Mouse (Mus musculus) embryonic facial prominence, embryonic 14.5 days (tissue): ENCODE measurements at regions not wholly inside any gene's neighbourhood (a gene's known extent, or its start where the extent isn't known, plus 50 kb on each side); places are given as distances from the start of the nearest gene placed in this dataset.
"Not testable (repeated sequence)": the region's sequence is repeated elsewhere in the genome, so short reads cannot be mapped to it uniquely, and the experiment has no call there.

ENCODE experiments used
- ATAC-seq: fragments of 200-750 bp; cut with Nextera tagmentation; 2 replicates; pipeline ENCODE4 v1.8.0; 2017; ENCODE audit warnings: low read depth, moderate number of reproducible peaks, moderate TSS enrichment
- DNase-seq: peaks from one replicate; pipeline ENCODE4 v3.0.0-alpha.2; 2015; ENCODE audit warnings: low spot score
- H3K27ac ChIP-seq: fragments of 300-500 bp; sonication (generic); replicated peaks from 2 replicates; pipeline ENCODE4 v1.5.1; 2014; ENCODE audit warnings: low read depth, mild to moderate bottlenecking, low read length, moderate library complexity
- H3K27me3 ChIP-seq: fragments of 300-500 bp; sonication (generic); replicated peaks from 2 replicates; pipeline ENCODE4 v1.6.1; 2014; ENCODE audit warnings: low read length; ENCODE audit not compliant: control insufficient read depth, insufficient read depth
- H3K36me3 ChIP-seq: fragments of 300-500 bp; sonication (generic); 2 replicates; pipeline ENCODE4 v1.6.1; 2014; ENCODE audit warnings: low read length, mixed read lengths; ENCODE audit not compliant: control insufficient read depth, insufficient read depth
- H3K4me1 ChIP-seq: fragments of 300-500 bp; sonication (generic); 2 replicates; pipeline ENCODE4 v1.6.1; 2014; ENCODE audit warnings: antibody characterized with exemption, low read length; ENCODE audit not compliant: control insufficient read depth, insufficient read depth
- H3K4me2 ChIP-seq: fragments of 300-500 bp; sonication (generic); 2 replicates; pipeline ENCODE4 v1.6.1; 2014; ENCODE audit warnings: low read depth, mild to moderate bottlenecking, low read length, moderate library complexity, mixed read lengths
- H3K4me3 ChIP-seq: fragments of 300-500 bp; sonication (generic); 2 replicates; pipeline ENCODE4 v1.5.1; 2014; ENCODE audit warnings: low read depth, mild to moderate bottlenecking, low read length
- H3K9ac ChIP-seq: fragments of 300-500 bp; sonication (generic); 2 replicates; pipeline ENCODE4 v1.6.1; 2014; ENCODE audit warnings: low read depth, mild to moderate bottlenecking, low read length, moderate library complexity, mixed read lengths
- H3K9me3 ChIP-seq: fragments of 300-500 bp; sonication (generic); 2 replicates; pipeline ENCODE4 v1.6.1; 2016; ENCODE audit warnings: low read length; ENCODE audit not compliant: control insufficient read depth
- WGBS: fragments of 180-500 bp; shearing (Covaris S2); extraction: QIAGEN DNeasy Blood & Tissue Kit; methylation state at CpG from one replicate; pipeline ENCODE4 v1.1.7; 2014; 5-methylcytosine and 5-hydroxymethylcytosine counted together

- WGBS = 84% methylated on average over 4 of the region's 4 CpGs
Observed at GRCm38 (mm10) chr17:62171532-62171931, 709.6 kb downstream of the Efna5 start.

GRCm38 (mm10) chr17:62161457-62161856, 719.7 kb downstream of the Efna5 start:
- no peaks in the 10 kb centered on the region for H3K36me3 ChIP-seq
- no peaks in the 10 kb centered on the region for H3K27me3 ChIP-seq
- no peaks in the 10 kb centered on the region for H3K9me3 ChIP-seq
- no peaks in the 10 kb centered on the region for H3K4me1 ChIP-seq
- DNase-seq = no peak
- H3K27ac ChIP-seq = no peak overlapping the region
- 88% methylated on average over 1 of the region's 1 CpGs for WGBS
- no peak overlapping the region for H3K4me2 ChIP-seq
- H3K9ac ChIP-seq = no peak overlapping the region
- no peak for ATAC-seq
- no peak overlapping the region for H3K4me3 ChIP-seq

More at GRCm38 (mm10) chr17:62171532-62171931, 709.6 kb downstream of the Efna5 start:
- DNase-seq = no peak
- H3K9me3 ChIP-seq = no peaks in the 10 kb centered on the region
- H3K4me2 ChIP-seq = no peak overlapping the region
- H3K27ac ChIP-seq = no peak overlapping the region
- ATAC-seq = no peak
- no peaks in the 10 kb centered on the region for H3K4me1 ChIP-seq
- no peaks in the 10 kb centered on the region for H3K27me3 ChIP-seq
- no peak overlapping the region for H3K9ac ChIP-seq
- no peaks in the 10 kb centered on the region for H3K36me3 ChIP-seq
- H3K4me3 ChIP-seq = no peak overlapping the region

GRCm38 (mm10) chr17:62160301-62160700, 720.8 kb downstream of the Efna5 start:
- 60% methylated on average over 2 of the region's 2 CpGs for WGBS
- Histone ChIP-seq H3K4me1 (no peaks in the 10 kb centered on the region), H3K9me3 (no peaks in the 10 kb centered on the region), H3K36me3 (no peaks in the 10 kb centered on the region), H3K4me3 (no peak overlapping the region), H3K27ac (no peak overlapping the region), H3K27me3 (no peaks in the 10 kb centered on the region), H3K4me2 (no peak overlapping the region), H3K9ac (no peak overlapping the region)
- ATAC-seq = no peak
- no peak for DNase-seq

- no peak overlapping the region for H3K4me3 ChIP-seq
- ATAC-seq = no peak
- H3K27me3 ChIP-seq = no peaks in the 10 kb centered on the region
- no peaks in the 10 kb centered on the region for H3K4me1 ChIP-seq
- no peak overlapping the region for H3K27ac ChIP-seq
- 89% methylated on average over 3 of the region's 3 CpGs for WGBS
- no peaks in the 10 kb centered on the region for H3K36me3 ChIP-seq
- no peak overlapping the region for H3K4me2 ChIP-seq
- H3K9me3 ChIP-seq = no peaks in the 10 kb centered on the region
- H3K9ac ChIP-seq = no peak overlapping the region
- DNase-seq = no peak
Observed at GRCm38 (mm10) chr17:62135050-62135449, 746.1 kb downstream of the Efna5 start.

GRCm38 (mm10) chr17:62111703-62112102, 769.4 kb downstream of the Efna5 start:
- 96% methylated on average over 3 of the region's 3 CpGs for WGBS
- not testable (repeated sequence) for H3K4me1 ChIP-seq, H3K36me3 ChIP-seq, H3K4me3 ChIP-seq, H3K27ac ChIP-seq, H3K4me2 ChIP-seq, DNase-seq, H3K9ac ChIP-seq, H3K27me3 ChIP-seq, H3K9me3 ChIP-seq, ATAC-seq

- Histone ChIP-seq H3K36me3 (no peaks in the 10 kb centered on the region), H3K9me3 (no peaks in the 10 kb centered on the region), H3K27ac (no peak overlapping the region), H3K4me2 (no peak overlapping the region), H3K9ac (no peak overlapping the region), H3K4me3 (no peak overlapping the region), H3K4me1 (no peaks in the 10 kb centered on the region), H3K27me3 (no peaks in the 10 kb centered on the region)
- DNase-seq (no peak), ATAC-seq (no peak)
Observed at GRCm38 (mm10) chr17:62109052-62109451, 772.1 kb downstream of the Efna5 start.

GRCm38 (mm10) chr17:62083281-62083680, 797.8 kb downstream of the Efna5 start:
- Histone ChIP-seq H3K27me3 (no peaks in the 10 kb centered on the region), H3K4me2 (no peak overlapping the region), H3K9ac (no peak overlapping the region), H3K9me3 (no peaks in the 10 kb centered on the region), H3K4me1 (no peaks in the 10 kb centered on the region), H3K27ac (no peak overlapping the region), H3K36me3 (no peaks in the 10 kb centered on the region), H3K4me3 (no peak overlapping the region)
- ATAC-seq (no peak), DNase-seq (no peak)
- 56% methylated on average over 4 of the region's 4 CpGs for WGBS

- H3K4me3 ChIP-seq = no peak overlapping the region
- WGBS = 80% methylated on average over 7 of the region's 7 CpGs
- no peak for DNase-seq
- no peaks in the 10 kb centered on the region for H3K9me3 ChIP-seq
- no peaks in the 10 kb centered on the region for H3K4me1 ChIP-seq
- ATAC-seq = no peak
- no peaks in the 10 kb centered on the region for H3K36me3 ChIP-seq
- H3K4me2 ChIP-seq = no peak overlapping the region
- no peaks in the 10 kb centered on the region for H3K27me3 ChIP-seq
- H3K27ac ChIP-seq = no peak overlapping the region
- H3K9ac ChIP-seq = no peak overlapping the region
Observed at GRCm38 (mm10) chr17:62077604-62078003, 803.5 kb downstream of the Efna5 start.

GRCm38 (mm10) chr17:62064939-62065338, 816.2 kb downstream of the Efna5 start:
- ATAC-seq (no peak), DNase-seq (no peak)
- Histone ChIP-seq H3K27me3 (no peaks in the 10 kb centered on the region), H3K9me3 (no peaks in the 10 kb centered on the region), H3K27ac (no peak overlapping the region), H3K4me1 (no peaks in the 10 kb centered on the region), H3K4me2 (no peak overlapping the region), H3K4me3 (no peak overlapping the region), H3K9ac (no peak overlapping the region), H3K36me3 (no peaks in the 10 kb centered on the region)
- 56% methylated on average over 1 of the region's 1 CpGs for WGBS
